Mouse (Mus musculus): ENCODE results near the gene Sf3b4. TPM values are rescaled to one million over a fixed set of nuclear protein-coding genes. Genes with fewer than 3 reads are reported as not detected.

Gene Sf3b4
- 173 TPM for polyA plus RNA-seq (2017; shearing (Covaris generic))

GRCm38 (mm10) chr3:96172197-96173178 is at the start of gene Sf3b4:
Gene Sf3b4, plus strand, starts transcription at chr3:96172332.

GRCm38 (mm10) chr3:96161869-96162840 is 10.0 kb upstream of the Sf3b4 start, which contains the start of gene Mtmr11:
Gene Mtmr11, plus strand, starts transcription at chr3:96162004.

GRCm38 (mm10) chr3:96180727-96181477 is 8.8 kb downstream of the Sf3b4 start, which contains the start of gene Sv2a:
Gene Sv2a, plus strand, starts transcription at chr3:96181151.

GRCm38 (mm10) chr3:96219661-96220130 is 47.6 kb downstream of the Sf3b4 start, which contains the start of the genes Bola1 and Hist2h2ab:
Gene Bola1, minus strand, starts transcription at chr3:96219709.
Gene Hist2h2ab, plus strand, starts transcription at chr3:96219865.

GRCm38 (mm10) chr3:96220765-96221639 is 48.9 kb downstream of the Sf3b4 start, which contains the start of the genes Hist2h2ac and Hist2h2be:
Gene Hist2h2ac, minus strand, starts transcription at chr3:96220880.
Gene Hist2h2be, plus strand, starts transcription at chr3:96221119.

Other genes with a start within 250 kb of the Sf3b4 start
- 233 TPM for gene Anp32e, start 243.1 kb upstream of the Sf3b4 start, polyA plus RNA-seq (2017; shearing (Covaris generic))
- 7.7 TPM for gene Plekho1, start 176.3 kb upstream of the Sf3b4 start, polyA plus RNA-seq (2017; shearing (Covaris generic))
- 33.7 TPM for gene Vps45, start 113.9 kb upstream of the Sf3b4 start, polyA plus RNA-seq (2017; shearing (Covaris generic))
- gene Otud7b, start 67.8 kb upstream of the Sf3b4 start, polyA plus RNA-seq (2017; shearing (Covaris generic)) = 21.2 TPM
- 4.4 TPM for gene Mtmr11, start 10.3 kb upstream of the Sf3b4 start, polyA plus RNA-seq (2017; shearing (Covaris generic))
- gene Sv2a, start 8.8 kb downstream of the Sf3b4 start, polyA plus RNA-seq (2017; shearing (Covaris generic)) = 5.8 TPM
- 36.5 TPM for gene Bola1, start 47.4 kb downstream of the Sf3b4 start, polyA plus RNA-seq (2017; shearing (Covaris generic))
- gene Hist2h2ab, start 47.5 kb downstream of the Sf3b4 start, polyA plus RNA-seq (2017; shearing (Covaris generic)) = not detected
- gene Hist2h2ac, start 48.5 kb downstream of the Sf3b4 start, polyA plus RNA-seq (2017; shearing (Covaris generic)) = 4.9 TPM
- 4.0 TPM for gene Hist2h2be, start 48.8 kb downstream of the Sf3b4 start, polyA plus RNA-seq (2017; shearing (Covaris generic))
- gene Hist2h3c2, start 66.8 kb downstream of the Sf3b4 start, polyA plus RNA-seq (2017; shearing (Covaris generic)) = not detected
- gene Hist2h2aa2, start 67.9 kb downstream of the Sf3b4 start, polyA plus RNA-seq (2017; shearing (Covaris generic)) = 24.7 TPM
- not detected for gene Hist2h2aa1, start 73.2 kb downstream of the Sf3b4 start, polyA plus RNA-seq (2017; shearing (Covaris generic))
- gene Hist2h3c1, start 74.4 kb downstream of the Sf3b4 start, polyA plus RNA-seq (2017; shearing (Covaris generic)) = not detected
- 3.0 TPM for gene Hist2h4, start 91.0 kb downstream of the Sf3b4 start, polyA plus RNA-seq (2017; shearing (Covaris generic))
- not detected for gene Hist2h3b, start 96.3 kb downstream of the Sf3b4 start, polyA plus RNA-seq (2017; shearing (Covaris generic))
- gene Hist2h2bb, start 97.4 kb downstream of the Sf3b4 start, polyA plus RNA-seq (2017; shearing (Covaris generic)) = 5.2 TPM
- gene Fcgr1, start 121.6 kb downstream of the Sf3b4 start, polyA plus RNA-seq (2017; shearing (Covaris generic)) = not detected